Mouse (Mus musculus) small intestine, adult 2 months (tissue): ENCODE data around the gene Gls2.

Source experiments
- CTCF ChIP-seq: fragments of 200-500 bp; IDR thresholded peaks from 2 replicates; pipeline ENCODE4 v1.5.1; 2012; ENCODE audit warnings: low read depth, mild to moderate bottlenecking, control low read depth, inconsistent platforms, low read length, moderate library complexity, mixed read lengths; ENCODE audit not compliant: insufficient replicate concordance, insufficient read length; ENCODE audit errors: extremely low read depth
- POLR2A ChIP-seq: fragments of 200-500 bp; IDR thresholded peaks from 2 replicates; pipeline ENCODE4 v1.6.1; 2012; ENCODE audit warnings: low read depth, mild to moderate bottlenecking, control low read depth, inconsistent platforms, low read length, moderate library complexity

GRCm38 (mm10) chr10:128237807-128238480, 43.7 kb downstream of the Gls2 start:
- TF ChIP-seq POLR2A (no peak), CTCF (no peak)
